Mouse (Mus musculus) urinary bladder, postnatal 14 days (tissue): ENCODE measurements around the gene Plin5.

ENCODE experiments used
- DNase-seq: peaks from one replicate; pipeline ENCODE4 v3.0.0; 2021; ENCODE audit warnings: low spot score

Plin5 gene

GRCm38 (mm10) chr17:56133457-56134363 lies 16.3 kb upstream of the Plin5 start:
- peak; percentile 54 for DNase-seq

DNA sequence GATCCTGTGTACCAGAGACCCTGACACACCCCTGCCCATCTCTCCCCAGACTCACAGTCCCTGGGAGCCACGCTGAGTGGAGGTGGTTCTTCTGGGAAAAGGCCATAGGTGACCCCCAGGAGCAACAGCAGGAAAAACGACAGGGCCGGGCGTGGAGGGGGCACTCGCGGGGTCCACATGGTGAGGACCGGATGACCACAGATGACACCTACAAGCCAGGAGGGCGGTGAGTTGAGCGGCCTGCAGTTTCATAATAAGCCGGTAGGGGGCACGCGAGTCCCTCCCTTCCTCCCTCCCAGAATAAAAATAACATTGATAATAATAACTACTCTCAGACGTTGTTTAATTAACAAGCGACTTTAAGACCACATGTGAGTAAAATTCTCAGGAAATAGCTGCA lies 15.3 kb upstream of the Plin5 start:
- peak; percentile 51 for DNase-seq

DNA sequence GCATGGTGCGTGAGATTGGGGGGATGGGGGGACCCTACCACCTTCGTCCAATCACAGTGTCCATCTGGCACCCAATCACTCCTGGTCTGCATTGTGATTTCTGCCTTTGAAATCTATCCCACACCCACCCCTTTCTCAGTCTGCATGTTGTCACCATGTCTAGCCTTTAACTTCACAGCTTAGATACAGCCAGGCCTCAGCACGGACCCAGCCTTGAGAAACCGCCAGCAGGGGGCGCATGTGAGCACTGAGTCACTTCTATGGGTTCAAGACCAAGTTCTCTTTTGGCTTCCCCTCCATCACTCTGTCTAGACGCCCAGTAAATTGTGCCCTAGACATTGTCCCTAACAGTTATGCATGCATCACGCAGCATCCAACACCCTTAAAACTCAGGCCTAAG lies 14.4 kb upstream of the Plin5 start:
- DNase-seq: peak; percentile 69

- no peak for DNase-seq
These were observed 13.7 kb upstream of the Plin5 start for GRCm38 (mm10) chr17:56131136-56131535.

GRCm38 (mm10) chr17:56128246-56128645 lies 10.8 kb upstream of the Plin5 start:
- DNase-seq: no peak

- no peak for DNase-seq
These were observed 8.8 kb upstream of the Plin5 start for GRCm38 (mm10) chr17:56126175-56126574.

GRCm38 (mm10) chr17:56125276-56125630 lies 7.9 kb upstream of the Plin5 start:
- no peak for DNase-seq

GRCm38 (mm10) chr17:56124377-56125275 lies 7.2 kb upstream of the Plin5 start:
- peak; percentile 64 for DNase-seq

- no peak for DNase-seq
These were observed 6.4 kb upstream of the Plin5 start for GRCm38 (mm10) chr17:56123681-56124340.

GRCm38 (mm10) chr17:56123161-56123560 lies 5.8 kb upstream of the Plin5 start:
- DNase-seq: no peak

- no peak for DNase-seq
These were observed 4.4 kb upstream of the Plin5 start, which contains the start of gene Lrg1 for GRCm38 (mm10) chr17:56121826-56122225. Gene Lrg1 (minus strand): TSS chr17:56122001.

DNA sequence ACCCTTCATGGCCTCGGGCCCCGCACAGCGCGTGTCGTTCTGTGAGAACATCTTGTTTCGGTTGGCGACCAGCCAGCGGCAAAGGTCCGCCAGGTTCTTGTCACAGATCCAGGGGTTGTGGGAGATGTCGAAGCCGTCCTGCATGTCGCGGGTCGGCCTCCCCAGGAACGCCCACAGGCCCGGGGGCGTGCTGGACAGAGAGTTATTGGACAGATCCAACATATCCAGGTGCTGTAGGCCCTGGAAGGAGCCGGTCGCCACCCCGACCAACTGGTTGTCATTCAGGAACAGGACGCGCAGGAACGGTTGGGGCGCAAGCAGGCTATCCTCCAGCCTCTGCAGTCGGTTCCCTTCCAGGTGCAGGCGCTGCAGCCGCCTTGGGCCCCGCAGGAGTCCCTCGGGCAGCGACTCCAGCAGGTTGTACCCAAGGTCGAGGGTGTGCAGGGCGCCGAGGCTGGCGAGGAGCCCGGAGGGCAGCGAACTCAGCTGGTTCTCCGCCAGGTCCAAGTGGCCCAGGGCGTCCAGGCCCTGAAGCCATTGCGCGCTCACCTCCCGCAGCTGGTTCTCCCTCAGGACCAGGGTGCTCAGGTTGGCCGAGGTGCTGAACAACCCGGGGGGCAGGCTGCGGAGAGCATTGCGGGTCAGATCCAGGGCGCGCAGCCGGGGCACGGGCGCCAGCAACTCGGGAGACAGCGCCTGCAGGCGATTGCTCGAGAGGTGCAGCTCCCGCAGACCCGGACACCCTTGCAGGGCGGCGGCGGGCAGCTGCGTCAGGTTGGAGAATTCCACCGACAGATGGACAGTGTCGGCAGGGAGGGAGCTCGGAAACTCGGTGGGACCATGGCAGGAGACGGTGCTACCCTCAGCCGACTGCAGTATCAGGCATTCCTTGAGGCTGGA lies 2.8 kb upstream of the Plin5 start:
- peak; percentile 65 for DNase-seq

DNA sequence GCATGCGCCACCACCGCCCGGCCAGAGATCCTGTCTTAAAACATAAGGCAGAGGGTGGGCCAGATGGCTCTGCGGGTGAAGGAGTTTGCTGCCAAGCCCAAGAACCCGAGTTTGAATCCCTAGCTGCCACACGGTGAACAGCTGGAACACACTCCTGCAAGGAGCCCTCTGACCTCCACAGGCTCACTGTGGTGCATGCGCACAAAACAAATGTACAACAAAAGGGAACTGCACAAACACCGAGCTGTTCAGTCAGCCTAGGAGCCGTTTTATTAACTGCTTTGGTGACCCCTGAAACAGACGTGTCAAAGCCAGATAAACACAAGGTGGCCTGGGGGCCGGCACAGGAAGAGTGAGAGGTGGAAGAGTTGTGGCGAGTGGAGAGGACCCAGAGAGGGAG lies 2.0 kb upstream of the Plin5 start:
- DNase-seq: no peak

- no peak for DNase-seq
These were observed 1.2 kb downstream of the Plin5 start for GRCm38 (mm10) chr17:56116193-56116592.

DNA sequence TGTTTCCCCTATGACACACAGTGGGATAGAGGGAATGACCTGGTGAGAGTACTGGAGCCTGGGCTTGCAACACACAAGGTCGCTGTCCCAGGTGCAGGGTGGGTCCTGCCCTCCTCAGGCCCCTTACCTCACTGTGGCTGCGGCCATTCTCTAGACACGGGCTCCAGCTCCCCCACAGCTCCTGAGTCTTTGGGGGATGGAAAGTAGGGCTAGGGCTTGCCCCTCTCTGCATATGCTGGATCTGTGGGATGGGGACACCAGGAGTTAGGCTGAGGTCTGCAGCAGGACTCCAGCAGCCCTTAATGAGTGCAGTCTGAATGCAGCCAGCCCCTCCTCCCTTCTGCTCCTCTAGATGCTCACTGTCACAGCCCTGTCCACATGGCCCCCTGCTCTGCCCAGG lies 4.7 kb downstream of the Plin5 start:
- no peak for DNase-seq

DNA sequence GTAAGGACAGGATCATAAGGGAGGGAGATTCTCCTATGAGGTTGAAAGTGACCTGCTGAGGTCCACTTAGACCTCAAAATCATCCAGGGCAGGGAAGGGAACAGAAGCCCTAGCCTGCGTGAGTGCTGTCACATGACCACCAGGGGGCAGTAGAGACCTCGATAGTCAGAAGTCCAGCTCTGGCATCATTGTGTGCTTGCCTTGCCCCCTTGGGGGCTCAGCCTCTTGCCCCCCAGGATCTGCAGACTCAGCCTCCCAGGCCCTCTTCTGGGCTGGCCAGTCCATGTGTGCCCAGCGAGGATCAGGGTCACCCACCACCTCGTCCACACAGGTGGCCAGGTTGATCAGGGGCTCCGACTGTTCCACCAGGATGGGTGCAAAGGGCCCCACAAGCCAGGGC lies 5.5 kb downstream of the Plin5 start:
- peak; percentile 63 for DNase-seq

- no peak for DNase-seq
These were observed 6.4 kb downstream of the Plin5 start for GRCm38 (mm10) chr17:56111021-56111420.

- no peak for DNase-seq
These were observed 6.8 kb downstream of the Plin5 start for GRCm38 (mm10) chr17:56110571-56110970.

GRCm38 (mm10) chr17:56109219-56110051 lies 8.0 kb downstream of the Plin5 start, which contains the start of gene Plin4:
Gene Plin4 (minus strand): TSS chr17:56109803.
- DNase-seq: peak; percentile 64

- DNase-seq: peak; percentile 44
These were observed 8.9 kb downstream of the Plin5 start for GRCm38 (mm10) chr17:56108334-56109044.
